Mouse (Mus musculus): ENCODE data around the gene Limk2.

- TF ChIP-seq CTCF (IDR thresholded peaks at IDR 0.05; ENCODE audit: extremely low read depth, insufficient read length, insufficient replicate concordance, low read depth, low read length) (no peak), POLR2A (IDR thresholded peaks at IDR 0.05; ENCODE audit: low read depth, low read length) (no peak)
These were observed 71.6 kb downstream of the Limk2 start for GRCm38 (mm10) chr11:3337173-3337955.
